ENCODE assay signal across 13 mouse cellular contexts in genomic region chr13:44419056-44419455, GRCm38 (mm10).
A peak's percentile ranks its signal among the peaks of the same experiment; 100 is the strongest.
DNase-seq lines count a peak whose midpoint lies in the region; ATAC-seq lines count a peak whose summit lies in the region.
"Had no signal": no experiment of that assay in that cellular context is flagged by ENCODE, and none has a peak within 500 bp of the region (broad histone marks: within the 10 kb centered on the region; RNA-seq: fewer than 3 reads in every experiment).

No protein-coding gene starts in this region.

- WGBS in forebrain, embryonic 10.5 days = 72% methylated on average over 8 of the region's 8 CpGs
- 72% methylated on average over 8 of the region's 8 CpGs for WGBS in forebrain, embryonic 14.5 days
- WGBS in intestine, embryonic 16.5 days = 77% methylated on average over 8 of the region's 8 CpGs

- no peak for DNase-seq in forebrain, embryonic 10.5 days (ENCODE audit: extremely low spot score, low spot score)
- DNase-seq in forebrain, embryonic 14.5 days (ENCODE audit: low spot score) = no peak
- peak; percentile 15 for DNase-seq in lung, adult 18-20 months
- DNase-seq in lung, postnatal 10 days = no peak
- DNase-seq in thymus, postnatal 4 days = no peak
- DNase-seq in gastrocnemius, postnatal 4 days (ENCODE audit: low spot score in 2 of 2) = no peak

- H3K27ac ChIP-seq in forebrain, embryonic 10.5 days = peak overlapping the region; percentile 83
- no peak overlapping the region for H3K27ac ChIP-seq in forebrain, embryonic 14.5 days (ENCODE audit: low read depth, low read length)
- peak overlapping the region; percentile 83 for H3K27ac ChIP-seq in intestine, embryonic 16.5 days (ENCODE audit: low read length)
- H3K27ac ChIP-seq: forebrain, embryonic 12.5 days; left cerebral cortex, adult 2 months had no signal

- H3K9ac ChIP-seq in forebrain, embryonic 14.5 days (ENCODE audit: low read length) = no peak overlapping the region
- no peak overlapping the region for H3K9ac ChIP-seq in intestine, embryonic 16.5 days (ENCODE audit: low read depth, low read length)

- peaks cover 60% of the 10 kb centered on the region for H3K4me1 ChIP-seq in forebrain, embryonic 10.5 days
- H3K4me1 ChIP-seq in forebrain, embryonic 14.5 days (ENCODE audit: control insufficient read depth, insufficient read depth, low read length) = peaks cover 11% of the 10 kb centered on the region
- H3K4me1 ChIP-seq in intestine, embryonic 16.5 days (ENCODE audit: control insufficient read depth, insufficient read depth, low read length) = peaks cover 26% of the 10 kb centered on the region

- H3K9me3 ChIP-seq in forebrain, embryonic 10.5 days = 0 out of 2 replicates have a peak, but pooled peaks cover 4% of the 10 kb centered on the region
- no peaks in the 10 kb centered on the region for H3K9me3 ChIP-seq in forebrain, embryonic 14.5 days (replicated peaks; ENCODE audit: control insufficient read depth, low read length)
- H3K9me3 ChIP-seq in intestine, embryonic 16.5 days (ENCODE audit: control insufficient read depth, low read length) = no peaks in the 10 kb centered on the region
- H3K9me3 ChIP-seq: G1E; heart, embryonic 13.5 days had no signal

- no peaks in the 10 kb centered on the region for H3K36me3 ChIP-seq in forebrain, embryonic 10.5 days (replicated peaks)
- no peaks in the 10 kb centered on the region for H3K36me3 ChIP-seq in forebrain, embryonic 14.5 days (ENCODE audit: control insufficient read depth, insufficient read depth, low read length)
- no peaks in the 10 kb centered on the region for H3K36me3 ChIP-seq in intestine, embryonic 16.5 days (ENCODE audit: control insufficient read depth, insufficient read depth, low read length)
- H3K36me3 ChIP-seq: forebrain, embryonic 12.5 days; G1E; heart, embryonic 13.5 days had no signal

- H3K4me3 ChIP-seq in forebrain, embryonic 10.5 days = no peak overlapping the region
- no peak overlapping the region for H3K4me3 ChIP-seq in forebrain, embryonic 14.5 days (ENCODE audit: low read depth, low read length)
- H3K4me3 ChIP-seq in intestine, embryonic 16.5 days (ENCODE audit: low read length) = no peak overlapping the region
- H3K4me3 ChIP-seq: forebrain, embryonic 12.5 days; heart, embryonic 13.5 days; left cerebral cortex, adult 2 months had no signal

- peaks cover 4% of the 10 kb centered on the region for H3K27me3 ChIP-seq in forebrain, embryonic 10.5 days (ENCODE audit: poor library complexity, severe bottlenecking)
- no peaks in the 10 kb centered on the region for H3K27me3 ChIP-seq in forebrain, embryonic 14.5 days (replicated peaks; ENCODE audit: control insufficient read depth, insufficient read depth, low read length)
- no peaks in the 10 kb centered on the region for H3K27me3 ChIP-seq in intestine, embryonic 16.5 days (replicated peaks; ENCODE audit: control insufficient read depth, insufficient read depth, low read length)
- H3K27me3 ChIP-seq: heart, embryonic 13.5 days had no signal

- ATAC-seq in forebrain, embryonic 14.5 days = no peak
- ATAC-seq in intestine, embryonic 16.5 days = no peak; the same call in 1 of the 2 replicates
- peak; percentile 93 for ATAC-seq in megakaryocyte progenitor cell, adult 5-6 weeks (replicated peaks; ENCODE audit: poor library complexity)

- no peak overlapping the region for H3K4me2 ChIP-seq in forebrain, embryonic 14.5 days (ENCODE audit: low read length)
- peak overlapping the region; percentile 37; the same call in 1 of the 2 replicates for H3K4me2 ChIP-seq in intestine, embryonic 16.5 days (ENCODE audit: low read depth, low read length)
- H3K4me2 ChIP-seq: midbrain, embryonic 11.5 days had no signal

Comparison
In these comparisons a context has a peak if more than half of its experiments do, and no peak if none do; other contexts are left out.
1. DNase-seq: peak in lung, adult 18-20 months (2 of 2); none in forebrain, embryonic 10.5 days (single experiment), forebrain, embryonic 14.5 days (single experiment), lung, postnatal 10 days (single experiment), thymus, postnatal 4 days (single experiment) and gastrocnemius, postnatal 4 days (0 of 2).